Mouse (Mus musculus) hindbrain, embryonic 13.5 days (tissue): ENCODE results near the gene Nkain2. TPM values are rescaled to one million over a fixed set of nuclear protein-coding genes. Genes with fewer than 3 reads are reported as not detected.
"Not testable (repeated sequence)": the region's sequence is repeated elsewhere in the genome, so short reads cannot be mapped to it uniquely, and the experiment has no call there.

Source experiments
- ATAC-seq: fragments of 200-750 bp; cut with Nextera tagmentation; 2 replicates; pipeline ENCODE4 v1.8.0; 2017; ENCODE audit warnings: moderate TSS enrichment; ENCODE audit not compliant: low FRiP score
- H3K27ac ChIP-seq: fragments of 300-500 bp; sonication (generic); 2 replicates; pipeline ENCODE4 v1.5.1; 2015; ENCODE audit warnings: inconsistent platforms, mild to moderate bottlenecking, moderate library complexity
- H3K27me3 ChIP-seq: fragments of 300-500 bp; sonication (generic); 2 replicates; pipeline ENCODE4 v1.6.1; 2015; ENCODE audit warnings: mild to moderate bottlenecking, inconsistent platforms
- H3K36me3 ChIP-seq: fragments of 300-500 bp; sonication (generic); 2 replicates; pipeline ENCODE4 v1.6.1; 2015; ENCODE audit warnings: mild to moderate bottlenecking, inconsistent platforms
- H3K4me1 ChIP-seq: fragments of 300-500 bp; sonication (generic); replicated peaks from 2 replicates; pipeline ENCODE4 v1.6.1; 2015; ENCODE audit warnings: inconsistent platforms
- H3K4me2 ChIP-seq: fragments of 300-500 bp; sonication (generic); 2 replicates; pipeline ENCODE4 v1.6.1; 2015; ENCODE audit warnings: inconsistent platforms, mild to moderate bottlenecking, moderate library complexity
- H3K4me3 ChIP-seq: fragments of 300-500 bp; sonication (generic); 2 replicates; pipeline ENCODE4 v1.5.1; 2015; ENCODE audit warnings: mild to moderate bottlenecking, inconsistent platforms
- H3K9ac ChIP-seq: fragments of 300-500 bp; sonication (generic); 2 replicates; pipeline ENCODE4 v1.6.1; 2015; ENCODE audit warnings: mild to moderate bottlenecking, inconsistent platforms
- H3K9me3 ChIP-seq: fragments of 300-500 bp; sonication (generic); 2 replicates; pipeline ENCODE4 v1.6.1; 2016; ENCODE audit warnings: inconsistent platforms
- WGBS: fragments of 180-500 bp; shearing (Covaris S2); methylation state at CpG from one replicate; pipeline ENCODE4 v1.1.7; 2015; 5-methylcytosine and 5-hydroxymethylcytosine counted together
- polyA plus RNA-seq: library from polyadenylated mRNA; unstranded; fragments of >200 nt; fragmentation: Nextera tagmentation; extraction: Ambion mirVana; gene quantifications from 2 replicates; pipeline ENCODE4 v1.2.1, GENCODE M21; 2015

Gene Nkain2
- polyA plus RNA-seq, 1 experiment from 2014 or later = 9.5 TPM

- H3K4me2 ChIP-seq = no peak overlapping the region
- H3K36me3 ChIP-seq = no peaks in the 10 kb centered on the region
- no peak for ATAC-seq
- no peak overlapping the region for H3K9ac ChIP-seq
- H3K27me3 ChIP-seq = no peaks in the 10 kb centered on the region
- H3K27ac ChIP-seq = no peak overlapping the region
- no peaks in the 10 kb centered on the region for H3K9me3 ChIP-seq
- WGBS = 76% methylated on average over 1 of the region's 1 CpGs
- no peak overlapping the region for H3K4me3 ChIP-seq
- H3K4me1 ChIP-seq = no peaks in the 10 kb centered on the region
Measured at GRCm38 (mm10) chr10:31993205-31993604, 897.1 kb downstream of the Nkain2 start.

GRCm38 (mm10) chr10:31978387-31978786 lies 911.9 kb downstream of the Nkain2 start:
- no peaks in the 10 kb centered on the region for H3K4me1 ChIP-seq
- no peak overlapping the region for H3K4me2 ChIP-seq
- H3K9ac ChIP-seq = no peak overlapping the region
- ATAC-seq = no peak
- H3K27ac ChIP-seq = no peak overlapping the region
- H3K4me3 ChIP-seq = no peak overlapping the region
- H3K9me3 ChIP-seq = no peaks in the 10 kb centered on the region
- H3K27me3 ChIP-seq = no peaks in the 10 kb centered on the region
- no peaks in the 10 kb centered on the region for H3K36me3 ChIP-seq

GRCm38 (mm10) chr10:31947178-31947726 lies 943.0 kb downstream of the Nkain2 start:
- Histone ChIP-seq H3K4me3 (no peak overlapping the region), H3K36me3 (no peaks in the 10 kb centered on the region), H3K27ac (no peak overlapping the region), H3K9ac (no peak overlapping the region), H3K27me3 (no peaks in the 10 kb centered on the region), H3K4me2 (no peak overlapping the region), H3K4me1 (no peaks in the 10 kb centered on the region), H3K9me3 (no peaks in the 10 kb centered on the region)
- WGBS = 42% methylated on average over 2 of the region's 2 CpGs
- ATAC-seq = no peak

- Histone ChIP-seq H3K4me2 (no peak overlapping the region), H3K9me3 (no peaks in the 10 kb centered on the region), H3K4me3 (no peak overlapping the region), H3K4me1 (no peaks in the 10 kb centered on the region), H3K27ac (no peak overlapping the region), H3K36me3 (no peaks in the 10 kb centered on the region), H3K9ac (no peak overlapping the region), H3K27me3 (no peaks in the 10 kb centered on the region)
- 91% methylated on average over 2 of the region's 2 CpGs for WGBS
- no peak for ATAC-seq
Measured at GRCm38 (mm10) chr10:31931961-31932360, 958.3 kb downstream of the Nkain2 start.

GRCm38 (mm10) chr10:31927657-31928056 lies 962.6 kb downstream of the Nkain2 start:
- H3K4me1 ChIP-seq = no peaks in the 10 kb centered on the region
- no peak overlapping the region for H3K4me2 ChIP-seq
- no peak for ATAC-seq
- H3K9ac ChIP-seq = no peak overlapping the region
- no peaks in the 10 kb centered on the region for H3K36me3 ChIP-seq
- no peak overlapping the region for H3K4me3 ChIP-seq
- no peaks in the 10 kb centered on the region for H3K9me3 ChIP-seq
- WGBS = 84% methylated on average over 5 of the region's 5 CpGs
- no peak overlapping the region for H3K27ac ChIP-seq
- H3K27me3 ChIP-seq = no peaks in the 10 kb centered on the region

- 98% methylated on average over 3 of the region's 3 CpGs for WGBS
Measured at GRCm38 (mm10) chr10:31920901-31921300, 969.4 kb downstream of the Nkain2 start.

GRCm38 (mm10) chr10:31907488-31907887 lies 982.8 kb downstream of the Nkain2 start:
- Histone ChIP-seq H3K27ac (no peak overlapping the region), H3K9me3 (no peaks in the 10 kb centered on the region), H3K27me3 (no peaks in the 10 kb centered on the region), H3K9ac (no peak overlapping the region), H3K4me2 (no peak overlapping the region), H3K4me1 (peaks cover 4% of the 10 kb centered on the region; the same call in 1 of the 2 replicates), H3K36me3 (no peaks in the 10 kb centered on the region), H3K4me3 (no peak overlapping the region)
- peak; percentile 73; the same call in 1 of the 2 replicates for ATAC-seq
- WGBS = 40% methylated on average over 3 of the region's 3 CpGs

More at GRCm38 (mm10) chr10:31920901-31921300, 969.4 kb downstream of the Nkain2 start:
- H3K36me3 ChIP-seq, H3K4me2 ChIP-seq, ATAC-seq, H3K27ac ChIP-seq, H3K4me1 ChIP-seq, H3K27me3 ChIP-seq, H3K4me3 ChIP-seq, H3K9ac ChIP-seq, H3K9me3 ChIP-seq: not testable (repeated sequence)

- Histone ChIP-seq H3K4me1 (no peaks in the 10 kb centered on the region), H3K27ac (no peak overlapping the region), H3K9me3 (no peaks in the 10 kb centered on the region), H3K4me3 (no peak overlapping the region), H3K27me3 (no peaks in the 10 kb centered on the region), H3K4me2 (no peak overlapping the region), H3K9ac (no peak overlapping the region), H3K36me3 (no peaks in the 10 kb centered on the region)
- ATAC-seq = no peak
- WGBS = 86% methylated on average over 2 of the region's 2 CpGs
Measured at GRCm38 (mm10) chr10:31899501-31899900, 990.8 kb downstream of the Nkain2 start.

GRCm38 (mm10) chr10:31873323-31873895 lies 1016.9 kb downstream of the Nkain2 start:
- 44% methylated on average over 4 of the region's 4 CpGs for WGBS
- H3K27ac ChIP-seq = no peak overlapping the region

GRCm38 (mm10) chr10:31868275-31868674 lies 1022.0 kb downstream of the Nkain2 start:
- H3K4me2 ChIP-seq = no peak overlapping the region
- WGBS = 88% methylated on average over 1 of the region's 1 CpGs
- no peak overlapping the region for H3K9ac ChIP-seq
- no peaks in the 10 kb centered on the region for H3K36me3 ChIP-seq
- 0 out of 2 replicates have a peak, but pooled peaks cover under 1% of the 10 kb centered on the region for H3K4me1 ChIP-seq
- no peak for ATAC-seq
- H3K4me3 ChIP-seq = no peak overlapping the region
- no peak overlapping the region for H3K27ac ChIP-seq
- no peaks in the 10 kb centered on the region for H3K27me3 ChIP-seq
- no peaks in the 10 kb centered on the region for H3K9me3 ChIP-seq

More at GRCm38 (mm10) chr10:31873323-31873895, 1016.9 kb downstream of the Nkain2 start:
- H3K4me1 ChIP-seq = 0 out of 2 replicates have a peak, but pooled peaks cover 3% of the 10 kb centered on the region
- no peaks in the 10 kb centered on the region for H3K27me3 ChIP-seq
- H3K4me3 ChIP-seq = no peak overlapping the region
- H3K9me3 ChIP-seq = no peaks in the 10 kb centered on the region
- no peak overlapping the region for H3K4me2 ChIP-seq
- peak; percentile 94 for ATAC-seq
- H3K36me3 ChIP-seq = no peaks in the 10 kb centered on the region
- no peak overlapping the region for H3K9ac ChIP-seq

- Histone ChIP-seq H3K27ac (no peak overlapping the region), H3K9me3 (no peaks in the 10 kb centered on the region), H3K27me3 (no peaks in the 10 kb centered on the region), H3K4me2 (no peak overlapping the region), H3K9ac (no peak overlapping the region), H3K4me3 (no peak overlapping the region), H3K4me1 (no peaks in the 10 kb centered on the region), H3K36me3 (no peaks in the 10 kb centered on the region)
- 81% methylated on average over 1 of the region's 1 CpGs for WGBS
- no peak for ATAC-seq
Measured at GRCm38 (mm10) chr10:31827041-31827440, 1063.2 kb downstream of the Nkain2 start.

GRCm38 (mm10) chr10:31812543-31812942 lies 1077.7 kb downstream of the Nkain2 start:
- H3K9me3 ChIP-seq = no peaks in the 10 kb centered on the region
- H3K27me3 ChIP-seq = no peaks in the 10 kb centered on the region
- no peak overlapping the region for H3K27ac ChIP-seq
- no peak overlapping the region for H3K4me3 ChIP-seq
- 70% methylated on average over 3 of the region's 3 CpGs for WGBS
- no peaks in the 10 kb centered on the region for H3K4me1 ChIP-seq
- no peak overlapping the region for H3K9ac ChIP-seq
- no peaks in the 10 kb centered on the region for H3K36me3 ChIP-seq
- no peak overlapping the region for H3K4me2 ChIP-seq
- no peak for ATAC-seq

GRCm38 (mm10) chr10:31742443-31743057 lies 1147.7 kb downstream of the Nkain2 start:
- no peaks in the 10 kb centered on the region for H3K9me3 ChIP-seq
- no peak overlapping the region for H3K27ac ChIP-seq
- ATAC-seq = peak; percentile 91
- H3K4me2 ChIP-seq = no peak overlapping the region
- no peak overlapping the region for H3K4me3 ChIP-seq
- WGBS = 20% methylated on average over 5 of the region's 5 CpGs
- no peaks in the 10 kb centered on the region for H3K27me3 ChIP-seq
- no peak overlapping the region for H3K9ac ChIP-seq
- no peaks in the 10 kb centered on the region for H3K36me3 ChIP-seq
- no peaks in the 10 kb centered on the region; the same call in 1 of the 2 replicates for H3K4me1 ChIP-seq
